34 mouse cellular contexts compared by ENCODE assay signal in the genomic region with DNA sequence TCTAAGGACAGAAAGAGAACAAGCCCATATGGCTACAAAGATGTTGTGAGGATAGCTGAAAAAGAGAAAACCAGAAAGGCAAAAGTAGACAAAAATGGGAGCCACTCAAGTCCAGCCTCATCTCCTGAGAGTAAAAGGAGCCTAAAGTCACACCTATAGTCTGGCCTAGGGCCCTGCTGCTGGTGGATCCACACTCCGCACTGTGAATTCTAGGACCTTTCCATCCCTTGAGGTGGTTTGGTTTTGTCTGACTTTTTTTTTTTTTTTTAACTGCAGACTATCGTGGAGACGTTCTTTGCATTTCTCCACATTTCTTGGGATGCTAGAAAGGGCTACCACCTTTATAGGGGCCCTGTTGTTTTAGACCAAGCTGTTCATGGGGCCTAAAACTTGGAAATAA.
"Had no signal": no experiment of that assay in that cellular context is flagged by ENCODE, and none has a peak within 500 bp of the region (broad histone marks: within the 10 kb centered on the region; RNA-seq: fewer than 3 reads in every experiment).

No protein-coding gene starts in this region.

- H3K9me3 ChIP-seq: heart, embryonic 10.5 days; heart, embryonic 12.5 days; heart, embryonic 13.5 days; heart, embryonic 15.5 days; hindbrain, embryonic 10.5 days; hindbrain, embryonic 12.5 days; hindbrain, embryonic 13.5 days; hindbrain, embryonic 15.5 days; intestine, embryonic 15.5 days; kidney, embryonic 15.5 days had no signal

- H3K4me3 ChIP-seq: heart, embryonic 10.5 days; heart, embryonic 12.5 days; heart, embryonic 13.5 days; heart, embryonic 15.5 days; hindbrain, embryonic 10.5 days; hindbrain, embryonic 12.5 days; hindbrain, embryonic 13.5 days; hindbrain, embryonic 15.5 days; intestine, embryonic 15.5 days; kidney, embryonic 15.5 days; layer of hippocampus, adult 2 months had no signal

- H3K27ac ChIP-seq: heart, embryonic 10.5 days; heart, embryonic 13.5 days; heart, embryonic 15.5 days; hindbrain, embryonic 10.5 days; hindbrain, embryonic 12.5 days; hindbrain, embryonic 13.5 days; hindbrain, embryonic 14.5 days; hindbrain, embryonic 15.5 days; hindbrain, postnatal 0 days; intestine, embryonic 15.5 days; kidney, embryonic 15.5 days; kidney, postnatal 0 days; layer of hippocampus, adult 2 months had no signal

- H3K27me3 ChIP-seq: heart, embryonic 12.5 days; heart, embryonic 13.5 days; heart, embryonic 15.5 days; hindbrain, embryonic 12.5 days; hindbrain, embryonic 13.5 days; hindbrain, embryonic 15.5 days; intestine, embryonic 15.5 days; kidney, embryonic 15.5 days had no signal

- DNase-seq: heart, postnatal 10 days; heart, postnatal 14 days; heart, postnatal 36 days; heart, postnatal 4 days; kidney, adult 11 months; kidney, adult 18-20 months; kidney, adult 2 months; kidney, adult 8-10 months; kidney, adult 9 months; kidney, postnatal 10 days; kidney, postnatal 14 days; kidney, postnatal 36 days; kidney, postnatal 4 days; layer of hippocampus, adult 9-11 months; layer of hippocampus, postnatal 36 days had no signal

- H3K4me1 ChIP-seq: heart, embryonic 10.5 days; heart, embryonic 12.5 days; heart, embryonic 13.5 days; heart, embryonic 15.5 days; hindbrain, embryonic 10.5 days; hindbrain, embryonic 12.5 days; hindbrain, embryonic 13.5 days; hindbrain, embryonic 15.5 days; intestine, embryonic 15.5 days; kidney, embryonic 15.5 days had no signal

- ATAC-seq: hindbrain, embryonic 16.5 days; hindbrain, postnatal 0 days; inflammation-experienced regulatory T-cells, adult 6 months; intestine, embryonic 15.5 days; intestine, embryonic 16.5 days; intestine, postnatal 0 days had no signal

- H3K9ac ChIP-seq: heart, embryonic 12.5 days; heart, embryonic 13.5 days; heart, embryonic 15.5 days; hindbrain, embryonic 12.5 days; hindbrain, embryonic 13.5 days; hindbrain, embryonic 14.5 days; hindbrain, embryonic 15.5 days; intestine, embryonic 15.5 days; kidney, embryonic 15.5 days had no signal

- H3K4me2 ChIP-seq: heart, embryonic 11.5 days; heart, embryonic 12.5 days; heart, embryonic 13.5 days; heart, embryonic 15.5 days; hindbrain, embryonic 12.5 days; hindbrain, embryonic 13.5 days; hindbrain, embryonic 14.5 days; hindbrain, embryonic 15.5 days; intestine, embryonic 15.5 days; kidney, embryonic 15.5 days had no signal
